Mouse (Mus musculus) lung, postnatal 0 days (tissue): ENCODE measurements around the gene Cnih3.

Source experiments
- CTCF ChIP-seq: IDR thresholded peaks from 2 replicates; pipeline ENCODE4 v1.5.1; 2016; ENCODE audit warnings: antibody characterized with exemption, mild to moderate bottlenecking
- EP300 ChIP-seq: IDR thresholded peaks from 2 replicates; pipeline ENCODE4 v1.6.1; 2016; ENCODE audit warnings: antibody characterized with exemption, mild to moderate bottlenecking, control low read depth

DNA sequence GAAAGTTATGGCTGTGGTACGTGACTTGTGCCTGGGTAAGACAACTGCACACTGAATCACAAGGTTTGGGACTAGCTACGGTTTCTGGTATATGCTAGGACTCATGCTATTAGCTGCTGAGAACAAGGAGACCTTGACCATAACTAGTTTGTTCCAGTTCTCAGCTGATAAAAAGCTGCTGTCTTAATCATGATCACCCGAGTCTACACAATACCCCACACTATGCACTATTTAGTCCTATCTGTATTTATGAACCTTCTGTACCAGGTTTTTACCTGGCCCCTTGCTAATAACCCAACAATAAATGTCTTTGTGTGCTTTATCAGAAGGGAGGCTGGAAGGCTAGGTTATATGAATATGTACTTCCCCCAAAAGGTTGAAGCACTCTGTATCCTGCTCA is 72.5 kb downstream of the Cnih3 start:
- TF ChIP-seq CTCF (no peak), EP300 (no peak)
